Mouse (Mus musculus) liver, postnatal 0 days (tissue): ENCODE measurements around the gene Rsph9.

Experiments
- CTCF ChIP-seq: sonication (generic); IDR thresholded peaks from 2 replicates; pipeline ENCODE4 v1.5.1; 2016; ENCODE audit warnings: antibody characterized with exemption, low read depth
- EP300 ChIP-seq: IDR thresholded peaks from 2 replicates; pipeline ENCODE4 v1.6.1; 2016; ENCODE audit warnings: antibody characterized with exemption, low read depth, mild to moderate bottlenecking

- TF ChIP-seq CTCF (no peak), EP300 (no peak)
Measured at GRCm38 (mm10) chr17:46118423-46118850, 25.6 kb downstream of the Rsph9 start.
